Mouse (Mus musculus): ENCODE data around the gene Lamc2. TPM values are rescaled to one million over a fixed set of nuclear protein-coding genes. Genes with fewer than 3 reads are reported as not detected.
"Not testable (repeated sequence)": the region's sequence is repeated elsewhere in the genome, so short reads cannot be mapped to it uniquely, and the experiment has no call there.

Lamc2 gene
- polyA plus RNA-seq, 1 experiment from 2014 or later = 47.7 TPM

DNA sequence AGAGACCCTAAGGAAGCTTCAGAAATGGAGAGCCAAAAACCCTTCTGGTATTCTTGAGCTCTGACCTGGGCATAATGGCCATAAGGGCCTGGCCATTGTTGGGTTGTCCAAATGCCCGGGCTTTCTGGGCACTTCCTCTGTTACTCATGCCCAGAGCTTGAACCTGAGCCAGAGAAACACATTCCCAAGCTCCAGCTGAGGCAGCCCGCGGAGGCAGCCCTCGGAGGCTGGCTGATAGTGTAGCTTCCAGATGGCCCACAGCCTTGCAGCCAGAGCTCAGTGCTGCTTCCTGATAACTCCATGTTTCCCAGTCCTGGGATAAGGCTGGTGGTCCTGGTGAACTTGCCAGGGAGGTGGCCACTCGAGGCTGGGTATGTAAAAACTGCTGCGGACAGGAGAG, 102.1 kb downstream of the Lamc2 start:
- no peak overlapping the region for H3K9ac ChIP-seq (ENCODE audit: low read depth, low read length)
- WGBS = 75% methylated on average over 6 of the region's 6 CpGs

GRCm38 (mm10) chr1:153083233-153083632, 103.0 kb downstream of the Lamc2 start:
- H3K9me3 ChIP-seq (replicated peaks; ENCODE audit: low read length); ATAC-seq (replicated peaks; ENCODE audit: low FRiP score, low read depth); H3K4me3 ChIP-seq (replicated peaks; ENCODE audit: low read depth, low read length); H3K9ac ChIP-seq (ENCODE audit: low read depth, low read length); H3K27ac ChIP-seq; DNase-seq (ENCODE audit: low spot score); H3K4me2 ChIP-seq (ENCODE audit: low read length); H3K27me3 ChIP-seq (ENCODE audit: insufficient read depth, low read length); H3K4me1 ChIP-seq (replicated peaks; ENCODE audit: insufficient read depth, low read length); H3K36me3 ChIP-seq (ENCODE audit: insufficient read depth, low read length): not testable (repeated sequence)
- 89% methylated on average over 8 of the region's 14 CpGs for WGBS

More for the DNA sequence above, 102.1 kb downstream of the Lamc2 start:
- no peak for TF ChIP-seq CTCF (IDR thresholded peaks at IDR 0.05; ENCODE audit: low read depth)
- Histone ChIP-seq H3K9me3 (replicated peaks; ENCODE audit: low read length) (no peaks in the 10 kb centered on the region), H3K4me2 (ENCODE audit: low read length) (no peak overlapping the region), H3K36me3 (ENCODE audit: insufficient read depth, low read length) (no peaks in the 10 kb centered on the region), H3K27ac (no peak overlapping the region), H3K27me3 (ENCODE audit: insufficient read depth, low read length) (no peaks in the 10 kb centered on the region), H3K4me1 (replicated peaks; ENCODE audit: insufficient read depth, low read length) (no peaks in the 10 kb centered on the region), H3K4me3 (replicated peaks; ENCODE audit: low read depth, low read length) (no peak overlapping the region)
- DNase-seq (ENCODE audit: low spot score) (no peak), ATAC-seq (replicated peaks; ENCODE audit: low FRiP score, low read depth) (no peak)

DNA sequence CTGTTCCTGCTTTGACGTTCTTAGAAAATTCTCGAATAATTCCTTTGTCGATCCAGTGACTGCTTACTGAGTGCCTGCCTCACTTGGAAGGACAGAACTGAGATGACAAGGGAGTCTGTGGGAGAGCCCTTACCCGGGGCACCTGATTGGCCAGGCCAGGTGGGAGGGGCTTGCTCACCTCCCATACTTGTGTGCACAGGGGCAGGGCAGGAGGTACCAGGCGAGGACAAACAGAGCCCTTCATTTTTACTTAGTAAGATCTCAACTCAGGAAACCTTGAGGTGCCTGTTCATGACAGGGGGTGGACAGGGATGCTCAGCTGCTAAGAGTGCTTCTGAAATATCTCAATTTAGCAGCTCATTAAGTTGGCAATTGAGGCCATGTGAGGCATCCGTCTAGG, 110.3 kb downstream of the Lamc2 start:
- Histone ChIP-seq H3K36me3 (ENCODE audit: insufficient read depth, low read length) (no peaks in the 10 kb centered on the region), H3K27ac (no peak overlapping the region), H3K4me2 (ENCODE audit: low read length) (no peak overlapping the region), H3K27me3 (ENCODE audit: insufficient read depth, low read length) (no peaks in the 10 kb centered on the region), H3K4me1 (replicated peaks; ENCODE audit: insufficient read depth, low read length) (0 out of 2 replicates have a peak, but pooled peaks cover 4% of the 10 kb centered on the region), H3K9me3 (replicated peaks; ENCODE audit: low read length) (no peaks in the 10 kb centered on the region), H3K4me3 (replicated peaks; ENCODE audit: low read depth, low read length) (no peak overlapping the region), H3K9ac (ENCODE audit: low read depth, low read length) (no peak overlapping the region)
- DNase-seq (ENCODE audit: low spot score) (no peak), ATAC-seq (replicated peaks; ENCODE audit: low FRiP score, low read depth) (no peak)
- WGBS = 28% methylated on average over 6 of the region's 6 CpGs
- TF ChIP-seq CTCF (IDR thresholded peaks at IDR 0.05; ENCODE audit: low read depth) = no peak

GRCm38 (mm10) chr1:153075087-153075736, 111.0 kb downstream of the Lamc2 start:
- no peaks in the 10 kb centered on the region for H3K36me3 ChIP-seq (ENCODE audit: insufficient read depth, low read length)
- no peak overlapping the region for H3K4me3 ChIP-seq (replicated peaks; ENCODE audit: low read depth, low read length)
- H3K4me1 ChIP-seq (replicated peaks; ENCODE audit: insufficient read depth, low read length) = 0 out of 2 replicates have a peak, but pooled peaks cover 4% of the 10 kb centered on the region
- no peaks in the 10 kb centered on the region for H3K9me3 ChIP-seq (replicated peaks; ENCODE audit: low read length)
- ATAC-seq (replicated peaks; ENCODE audit: low FRiP score, low read depth) (no peak), DNase-seq (ENCODE audit: low spot score) (no peak)
- no peak overlapping the region for H3K4me2 ChIP-seq (ENCODE audit: low read length)
- H3K27ac ChIP-seq = no peak overlapping the region
- TF ChIP-seq CTCF (IDR thresholded peaks at IDR 0.05; ENCODE audit: low read depth) = no peak
- WGBS = 83% methylated on average over 3 of the region's 3 CpGs
- no peaks in the 10 kb centered on the region for H3K27me3 ChIP-seq (ENCODE audit: insufficient read depth, low read length)
- no peak overlapping the region for H3K9ac ChIP-seq (ENCODE audit: low read depth, low read length)

DNA sequence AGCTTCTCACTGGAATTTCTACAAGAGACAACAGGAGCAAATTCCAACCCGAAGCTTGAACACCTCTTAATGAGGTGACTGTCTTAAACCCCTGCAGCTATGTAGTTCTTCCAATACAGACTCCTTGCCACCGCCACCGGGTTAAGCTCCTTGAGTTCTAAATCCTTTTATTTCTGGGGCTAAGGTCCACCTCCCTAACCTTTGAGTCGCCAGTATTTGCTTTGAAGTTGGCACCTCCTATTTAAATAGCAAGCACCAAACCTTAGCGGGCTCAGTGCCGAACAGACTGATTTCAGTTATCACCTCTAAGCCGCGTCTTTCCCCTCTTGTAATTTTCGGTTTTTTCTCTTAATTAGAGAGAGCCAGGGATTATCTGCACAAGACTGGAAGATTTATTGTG, 112.8 kb downstream of the Lamc2 start:
- Histone ChIP-seq H3K27ac (no peak overlapping the region), H3K9ac (ENCODE audit: low read depth, low read length) (no peak overlapping the region), H3K36me3 (ENCODE audit: insufficient read depth, low read length) (no peaks in the 10 kb centered on the region), H3K4me2 (ENCODE audit: low read length) (no peak overlapping the region), H3K4me3 (replicated peaks; ENCODE audit: low read depth, low read length) (no peak overlapping the region), H3K27me3 (ENCODE audit: insufficient read depth, low read length) (no peaks in the 10 kb centered on the region), H3K9me3 (replicated peaks; ENCODE audit: low read length) (no peaks in the 10 kb centered on the region), H3K4me1 (replicated peaks; ENCODE audit: insufficient read depth, low read length) (0 out of 2 replicates have a peak, but pooled peaks cover 4% of the 10 kb centered on the region)
- DNase-seq (ENCODE audit: low spot score) (no peak), ATAC-seq (replicated peaks; ENCODE audit: low FRiP score, low read depth) (no peak)
- no peak for TF ChIP-seq CTCF (IDR thresholded peaks at IDR 0.05; ENCODE audit: low read depth)
- 17% methylated on average over 9 of the region's 9 CpGs for WGBS

Other genes starting within 250 kb of the Lamc2 start
- gene Nmnat2, start 231.5 kb downstream of the Lamc2 start, polyA plus RNA-seq (2015; fragmentation: Nextera tagmentation; extraction: Ambion mirVana) = 0.58 and 0.84 TPM in 2 replicates
- 106 and 107 TPM in 2 replicates for gene Lamc1, start 146.3 kb upstream of the Lamc2 start, polyA plus RNA-seq (2015; fragmentation: Nextera tagmentation; extraction: Ambion mirVana)
- gene Shcbp1l, start 238.7 kb upstream of the Lamc2 start, polyA plus RNA-seq (2015; fragmentation: Nextera tagmentation; extraction: Ambion mirVana) = 0.23 and 0.39 TPM in 2 replicates

All from kidney, postnatal 0 days (tissue).